Mouse (Mus musculus) urinary bladder, adult 18-20 months (tissue): ENCODE measurements around the gene Myo9b.
"Not testable (repeated sequence)": the region's sequence is repeated elsewhere in the genome, so short reads cannot be mapped to it uniquely, and the experiment has no call there.

Experiments
- DNase-seq, 2 experiments: peaks; one replicate each; pipeline ENCODE4 v3.0.0; 2022; ENCODE audit warnings: low spot score in 2 of 2, mixed read lengths in 2 of 2

Myo9b gene

GRCm38 (mm10) chr8:71272286-71273150 lies at the start of gene Myo9b, which contains the start of gene Haus8:
TSS of gene Myo9b (plus strand) at chr8:71272714.
TSS of gene Haus8 (minus strand) at chr8:71272934.
- DNase-seq: peak; percentile 97 to 98

- no peak for DNase-seq
These were observed 48.0 kb upstream of the Myo9b start for GRCm38 (mm10) chr8:71224560-71224959.

GRCm38 (mm10) chr8:71242757-71243156 lies 29.8 kb upstream of the Myo9b start:
- no peak for DNase-seq

GRCm38 (mm10) chr8:71248203-71248602 lies 24.3 kb upstream of the Myo9b start:
- DNase-seq: no peak

- DNase-seq: peak in 1 of 2 experiments; percentile 24
These were observed 15.8 kb upstream of the Myo9b start for GRCm38 (mm10) chr8:71256545-71257232.

GRCm38 (mm10) chr8:71261234-71261633 lies 11.3 kb upstream of the Myo9b start:
- no peak for DNase-seq

- DNase-seq: no peak
These were observed 4.8 kb upstream of the Myo9b start for GRCm38 (mm10) chr8:71267690-71268089.

- DNase-seq: not testable (repeated sequence)
These were observed 4.2 kb upstream of the Myo9b start for GRCm38 (mm10) chr8:71268286-71268685.

- DNase-seq: no peak
These were observed 884 bp upstream of the Myo9b start for GRCm38 (mm10) chr8:71271630-71272029.

GRCm38 (mm10) chr8:71273151-71273510 lies 617 bp downstream of the Myo9b start:
- peak in 1 of 2 experiments; percentile 46 for DNase-seq

- no peak for DNase-seq
These were observed 2.0 kb downstream of the Myo9b start for GRCm38 (mm10) chr8:71274478-71274877.

GRCm38 (mm10) chr8:71276166-71276565 lies 3.7 kb downstream of the Myo9b start:
- no peak for DNase-seq

GRCm38 (mm10) chr8:71279409-71279808 lies 6.9 kb downstream of the Myo9b start:
- not testable (repeated sequence) for DNase-seq

- DNase-seq: not testable (repeated sequence)
These were observed 9.2 kb downstream of the Myo9b start for GRCm38 (mm10) chr8:71281731-71282130.

GRCm38 (mm10) chr8:71282621-71283020 lies 10.1 kb downstream of the Myo9b start:
- no peak for DNase-seq

- not testable (repeated sequence) for DNase-seq
These were observed 13.7 kb downstream of the Myo9b start for GRCm38 (mm10) chr8:71286223-71286622.

GRCm38 (mm10) chr8:71288441-71288949 lies 16.0 kb downstream of the Myo9b start:
- no peak for DNase-seq

GRCm38 (mm10) chr8:71289098-71289497 lies 16.6 kb downstream of the Myo9b start:
- no peak for DNase-seq

GRCm38 (mm10) chr8:71290211-71290610 lies 17.7 kb downstream of the Myo9b start:
- no peak for DNase-seq

- no peak for DNase-seq
These were observed 18.4 kb downstream of the Myo9b start for GRCm38 (mm10) chr8:71290911-71291310.

GRCm38 (mm10) chr8:71291351-71291750 lies 18.8 kb downstream of the Myo9b start:
- no peak for DNase-seq

- DNase-seq: not testable (repeated sequence)
These were observed 21.4 kb downstream of the Myo9b start for GRCm38 (mm10) chr8:71293930-71294329.
